Mouse (Mus musculus) cerebellum, postnatal 10 days (tissue): ENCODE measurements at regions not wholly inside any gene's neighbourhood (a gene's known extent, or its start where the extent isn't known, plus 50 kb on each side); places are given as distances from the start of the nearest gene placed in this dataset.

Experiments used
- DNase-seq, 2 experiments: peaks; one replicate each; pipeline ENCODE4 v3.0.0; 2021; ENCODE audit warnings: mixed read lengths in 2 of 2

DNA sequence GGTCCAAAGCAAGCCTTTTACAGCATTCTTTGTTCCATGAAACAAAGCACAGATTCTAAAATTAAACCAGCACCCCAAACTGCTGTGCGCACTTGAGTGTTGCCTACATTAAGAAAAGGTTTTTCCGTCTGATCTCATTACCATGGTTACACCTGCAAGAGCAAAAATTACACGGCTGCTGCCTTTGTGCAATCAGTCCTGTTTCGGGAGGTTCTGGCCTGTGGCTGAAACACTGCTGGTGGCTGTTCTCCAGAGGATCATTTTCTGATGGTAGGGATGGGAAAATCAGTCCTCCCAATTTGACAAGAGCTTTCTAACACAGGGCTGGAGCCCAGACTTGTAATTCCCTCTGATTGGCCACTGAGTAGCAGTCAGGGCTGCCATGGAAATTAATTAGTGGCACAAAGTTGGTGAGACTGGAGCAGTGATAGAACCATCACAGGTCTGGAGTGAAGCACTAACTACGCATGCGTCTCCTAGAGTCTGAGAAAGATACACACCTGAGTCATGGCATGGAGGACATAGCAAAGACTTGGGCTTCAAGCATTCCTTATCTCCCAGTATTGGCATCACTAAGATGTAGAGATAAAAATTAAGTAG, 114.8 kb upstream of the Fam49a start:
- no peak for DNase-seq

DNA sequence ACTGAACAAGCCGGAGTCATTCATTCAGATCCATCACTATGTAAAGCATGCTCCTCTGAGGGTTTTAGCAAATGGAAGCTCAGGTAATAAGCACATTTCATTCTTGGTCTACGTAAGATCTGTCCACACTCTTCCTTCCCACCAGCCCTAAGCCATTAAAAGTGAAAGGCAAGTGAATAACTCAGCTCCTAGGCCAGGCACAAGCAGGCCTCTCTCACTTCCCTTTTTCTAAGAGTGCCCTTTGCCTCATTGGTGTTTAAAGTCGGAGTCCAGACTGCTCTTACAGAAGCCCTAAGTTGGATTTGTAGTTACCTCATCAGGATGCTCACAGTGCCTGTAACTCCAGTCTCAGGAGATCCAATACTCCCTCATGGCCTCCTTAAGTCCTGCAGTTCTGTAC, 114.1 kb upstream of the Fam49a start:
- no peak for DNase-seq

DNA sequence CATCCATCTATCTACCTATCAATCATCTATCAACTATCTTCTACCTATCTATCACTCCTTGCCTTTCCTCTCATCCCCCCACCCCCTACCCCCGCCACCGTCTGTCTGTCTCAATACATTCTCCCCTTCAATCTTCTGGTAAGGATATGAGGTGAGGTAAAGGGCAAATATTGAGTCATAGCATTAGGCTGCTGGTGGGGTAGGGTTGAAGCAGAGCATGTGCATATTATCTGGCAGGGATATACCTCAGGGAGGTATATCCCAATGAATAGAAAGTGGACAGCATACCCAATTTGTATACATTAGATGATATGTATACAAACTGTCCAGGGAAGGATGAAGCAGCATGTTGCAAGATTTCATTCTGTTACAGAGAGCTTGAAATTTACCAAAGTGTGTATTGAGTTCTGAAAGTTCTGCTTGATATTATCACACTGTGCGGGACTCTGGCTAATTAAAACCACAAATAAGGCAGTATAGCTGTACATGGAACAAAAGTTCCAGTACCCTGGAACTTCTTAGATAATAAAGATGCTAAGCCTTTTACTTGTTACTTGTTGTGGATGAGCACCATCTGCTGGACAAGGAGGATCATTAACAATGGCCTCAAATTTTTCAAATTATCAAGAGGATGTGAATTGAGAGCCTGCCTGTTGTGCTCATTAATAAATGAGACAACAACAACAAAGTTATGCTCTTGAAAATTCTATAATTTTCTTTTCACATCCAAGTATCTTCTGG, 113.1 kb upstream of the Fam49a start:
- peak; percentile 56 to 68 for DNase-seq

DNA sequence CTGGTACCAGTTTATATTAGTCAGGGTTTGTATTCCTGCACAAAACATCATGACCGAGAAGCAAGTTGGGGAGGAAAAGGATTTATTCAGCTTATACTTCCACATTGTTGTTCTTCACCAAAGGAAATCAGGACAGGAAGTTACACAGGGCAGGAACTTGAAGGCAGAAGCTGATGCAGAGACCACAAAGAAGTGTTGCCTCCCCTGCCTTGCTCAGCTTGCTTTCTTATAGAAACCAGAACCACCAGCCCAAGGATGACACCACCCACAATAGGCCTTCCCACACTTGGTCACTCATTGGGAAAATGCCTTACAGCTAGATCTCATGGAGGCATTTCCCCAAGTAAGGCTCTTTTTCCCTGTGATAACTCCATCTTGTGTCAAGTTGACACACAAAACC, 97.5 kb upstream of the Fam49a start:
- no peak for DNase-seq

DNA sequence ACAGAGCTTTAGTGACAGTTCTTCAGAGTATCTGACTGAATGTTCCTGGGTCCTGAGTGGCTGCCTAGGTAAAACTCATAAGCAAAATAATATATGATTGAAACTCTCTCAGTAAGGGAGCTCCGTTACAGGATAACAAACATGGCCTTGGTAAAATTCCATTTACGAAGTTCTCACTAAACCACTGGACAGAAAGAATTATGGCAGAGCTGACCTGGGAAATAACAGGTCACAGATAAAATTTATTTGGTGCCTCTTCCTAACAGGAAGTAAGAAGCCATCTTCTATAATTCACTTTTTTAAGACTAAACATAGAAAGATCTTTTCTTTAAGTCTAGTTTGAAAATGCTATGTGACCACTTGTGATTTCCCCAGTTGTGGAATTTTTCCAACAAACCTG, 91.4 kb upstream of the Fam49a start:
- DNase-seq, result no peak

DNA sequence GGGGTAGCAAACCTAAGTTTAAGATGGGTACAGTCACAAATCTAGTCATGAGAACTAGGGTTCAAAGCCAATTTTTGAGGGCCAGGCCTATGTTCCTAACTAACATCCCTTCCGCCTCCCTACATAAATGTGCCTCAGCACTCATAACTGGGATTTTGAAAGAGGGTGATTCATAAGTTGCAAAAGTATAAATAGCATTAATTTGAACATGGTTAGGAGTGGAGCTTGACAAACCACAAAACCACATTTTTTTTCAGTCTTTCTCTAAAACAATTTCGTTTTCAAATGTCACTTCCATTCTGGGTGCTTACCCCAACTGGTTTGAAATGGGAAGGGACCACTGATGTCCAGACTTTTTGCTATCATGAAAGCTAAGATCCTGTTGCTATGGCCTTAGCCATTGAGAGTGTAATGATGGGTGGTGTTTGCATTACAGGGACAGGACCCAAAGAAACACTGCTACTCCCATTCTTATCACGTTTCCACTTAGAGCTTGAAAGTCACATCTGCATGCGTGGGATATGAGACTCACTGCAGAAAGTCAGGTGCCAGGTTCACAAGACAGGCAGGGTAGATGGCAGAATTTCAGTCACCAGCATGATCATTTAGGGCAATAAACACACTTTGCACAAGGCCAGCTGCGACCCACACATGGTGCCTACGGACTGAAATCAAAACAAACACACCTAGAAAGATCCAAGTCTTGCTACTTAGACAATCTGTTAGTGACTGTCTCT, 89.7 kb upstream of the Fam49a start:
- DNase-seq, result no peak

DNA sequence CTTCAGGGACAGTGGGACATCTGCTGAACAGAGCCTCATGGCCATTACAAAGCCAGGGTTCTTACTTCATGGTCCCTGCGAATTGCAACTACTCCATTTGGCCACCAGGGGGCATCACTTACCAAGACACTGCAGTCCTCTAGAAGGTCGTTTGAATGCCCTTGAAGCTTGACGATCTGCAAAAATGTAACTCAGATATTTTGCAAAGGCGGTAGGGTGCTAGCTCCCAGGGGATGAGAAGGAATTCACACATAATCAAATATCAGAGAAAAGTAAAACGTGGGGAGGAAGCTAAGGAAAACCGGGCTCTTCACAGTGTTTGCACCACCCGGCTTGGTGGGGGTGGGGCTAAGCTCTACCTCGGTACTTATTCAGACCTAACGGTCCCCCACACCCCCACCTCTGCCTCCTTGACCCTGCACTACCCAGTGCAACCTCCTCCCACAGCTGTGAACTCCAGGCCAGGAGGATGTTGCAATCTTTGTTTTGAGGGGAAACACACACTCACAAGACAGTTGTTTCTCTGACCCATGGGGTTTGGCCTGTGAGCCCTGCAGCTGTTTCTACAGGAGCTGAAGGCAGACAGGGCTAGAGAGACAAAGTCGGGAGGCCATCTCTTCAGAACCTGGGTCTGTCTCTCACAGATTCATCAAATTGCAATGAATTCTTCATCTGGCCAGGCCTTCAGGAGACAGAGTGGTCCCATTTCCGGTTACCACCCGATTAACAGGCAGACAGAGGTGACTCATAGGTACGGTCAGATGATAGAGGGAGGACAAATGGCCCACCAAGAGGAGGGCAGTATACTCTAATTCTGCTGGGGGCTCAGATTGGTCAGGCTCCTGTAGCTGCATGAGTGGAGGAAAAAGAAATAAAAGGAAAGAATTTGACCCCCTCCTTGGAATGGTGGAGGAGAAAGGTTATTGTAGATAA, 85.3 kb upstream of the Fam49a start:
- DNase-seq, result peak; percentile 87 to 90

DNA sequence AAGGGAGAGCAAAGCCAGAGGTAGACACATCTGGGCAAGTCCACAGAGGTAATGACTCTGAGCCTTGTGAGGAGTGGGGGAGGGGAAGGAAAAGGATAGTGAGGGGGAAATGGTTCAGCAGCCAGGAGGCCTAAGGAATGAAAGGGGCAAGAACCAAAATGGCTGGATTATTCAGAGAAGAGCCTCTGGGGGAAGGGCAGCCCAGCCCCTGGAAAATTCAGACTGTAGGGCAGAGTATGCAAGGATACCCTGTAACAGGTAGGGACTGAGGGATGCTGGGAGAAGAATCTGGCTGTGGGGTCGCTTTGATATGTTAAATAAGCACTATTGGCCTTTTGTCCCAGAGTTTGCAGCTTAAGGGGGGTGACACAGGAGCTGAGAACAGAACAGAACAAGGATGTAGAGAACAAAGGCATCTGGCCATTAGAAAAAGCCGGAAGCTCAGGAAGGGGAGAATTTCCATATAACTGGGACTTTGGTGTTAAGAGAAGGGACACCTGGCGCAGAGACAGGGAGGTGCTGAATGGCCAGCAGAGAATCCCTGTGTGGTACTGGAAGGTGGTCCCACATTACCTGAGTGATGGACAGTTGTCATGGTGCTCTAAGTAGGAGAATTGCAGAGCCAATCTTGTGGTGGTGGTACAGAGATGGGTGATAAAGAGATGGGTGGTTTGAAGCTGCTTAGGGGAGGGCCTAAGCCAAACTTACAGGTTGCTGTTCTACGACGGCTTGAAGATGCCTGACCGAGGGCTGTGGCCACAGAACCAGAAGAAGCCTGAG, 84.5 kb upstream of the Fam49a start:
- no peak for DNase-seq

DNA sequence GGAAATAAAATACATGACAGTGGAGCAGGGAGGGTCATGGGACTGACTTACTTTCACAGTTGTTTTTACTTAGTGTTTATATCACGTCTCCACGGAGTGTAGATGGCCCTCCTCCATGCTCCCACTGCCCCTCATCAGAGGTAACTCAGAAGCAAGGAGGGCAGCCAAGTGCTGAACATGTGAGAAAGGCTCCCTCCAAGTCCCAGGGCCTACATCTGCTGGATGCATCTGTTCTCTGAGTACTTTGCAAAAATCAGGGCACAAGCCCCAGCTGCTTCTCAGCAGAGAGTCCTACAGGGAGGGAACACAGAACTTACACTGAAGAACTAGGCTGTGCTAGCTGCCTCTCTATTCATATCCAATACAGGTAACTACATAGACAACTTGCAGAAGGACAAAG, 83.5 kb upstream of the Fam49a start:
- DNase-seq, result peak; percentile 30 to 36

DNA sequence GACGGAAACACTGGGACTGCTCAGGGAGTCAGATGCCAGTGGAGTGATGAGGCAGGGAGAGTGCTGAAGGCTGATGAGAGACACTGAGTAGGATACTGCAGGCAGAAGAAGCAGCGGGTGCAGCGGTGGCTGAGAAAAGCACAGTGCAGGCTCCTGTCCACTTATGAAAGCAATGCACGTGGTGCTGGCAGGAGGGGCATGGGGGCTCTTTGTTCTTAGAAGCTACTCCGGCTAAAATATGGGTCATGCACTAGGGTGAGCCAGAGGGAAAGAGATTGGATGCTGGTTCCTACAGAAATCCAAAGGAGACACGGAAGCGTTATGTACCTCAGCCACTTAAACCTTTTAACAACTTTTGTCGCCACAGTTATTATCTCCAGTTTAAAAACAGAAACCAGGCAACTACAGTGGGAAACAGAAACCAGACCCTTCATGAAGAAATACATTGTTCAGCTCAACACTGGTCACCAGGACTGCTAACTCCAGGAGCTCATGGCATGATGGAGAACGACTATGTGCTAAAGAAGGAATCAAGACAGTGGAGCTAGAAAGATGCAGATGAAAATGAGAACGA, 82.6 kb upstream of the Fam49a start:
- peak; percentile 30 to 46 for DNase-seq

DNA sequence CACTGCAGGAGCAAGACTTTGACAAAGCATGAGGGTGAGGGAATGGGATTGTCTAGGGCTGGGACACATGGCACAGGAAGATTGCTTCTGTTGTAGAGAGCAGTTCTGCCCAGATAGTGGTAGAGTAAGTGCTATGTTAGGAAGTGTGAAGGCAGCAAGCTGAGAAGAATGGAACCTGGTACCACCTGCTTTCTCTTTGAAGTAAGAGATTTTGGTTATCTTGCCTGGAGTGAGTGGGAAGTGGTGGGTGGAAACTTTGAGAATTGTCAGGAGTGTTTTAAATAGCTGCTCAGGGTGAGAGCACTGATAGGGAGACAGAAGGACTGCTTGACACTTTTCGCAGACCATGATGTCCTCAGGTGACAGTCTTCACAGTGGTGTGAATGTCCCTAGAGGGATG, 81.0 kb upstream of the Fam49a start:
- no peak for DNase-seq

DNA sequence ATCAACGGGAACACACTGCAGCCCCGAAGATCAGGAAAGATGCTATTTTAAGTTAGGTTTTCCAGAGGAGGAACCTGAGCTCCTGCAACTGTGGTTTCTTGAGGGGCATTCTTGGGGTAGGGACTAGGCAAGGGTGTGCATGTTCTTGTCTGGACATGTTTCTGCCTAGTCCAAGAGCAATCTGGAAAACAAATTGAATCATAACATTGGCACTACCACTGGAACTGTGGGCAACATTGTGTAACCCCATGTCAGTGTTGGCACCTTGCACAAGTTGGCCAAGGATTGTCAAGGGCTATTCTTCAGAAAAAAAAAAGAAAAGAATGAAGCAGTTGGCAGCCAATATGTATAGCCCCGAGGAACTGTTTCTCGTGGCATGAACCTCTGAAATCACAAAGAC, 80.3 kb upstream of the Fam49a start:
- no peak for DNase-seq

DNA sequence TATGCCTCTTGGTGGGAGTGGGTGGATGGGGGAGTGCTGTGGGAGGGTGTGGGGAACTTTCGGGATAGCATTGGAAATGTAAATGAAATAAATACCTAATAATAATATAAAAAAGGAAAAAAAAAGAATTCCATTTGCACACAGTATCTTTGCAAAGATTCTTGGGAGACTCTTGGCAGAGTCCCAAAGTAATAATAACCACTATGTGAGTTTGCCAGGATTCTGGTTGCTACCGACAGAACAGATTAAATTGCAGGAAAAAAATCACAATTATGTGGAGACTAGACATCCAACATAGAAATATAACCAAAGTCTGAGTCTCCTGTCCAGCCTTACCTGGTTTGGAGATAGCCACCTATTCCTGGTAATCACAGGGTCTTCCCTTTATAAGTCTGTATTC, 75.6 kb upstream of the Fam49a start:
- DNase-seq, result no peak

DNA sequence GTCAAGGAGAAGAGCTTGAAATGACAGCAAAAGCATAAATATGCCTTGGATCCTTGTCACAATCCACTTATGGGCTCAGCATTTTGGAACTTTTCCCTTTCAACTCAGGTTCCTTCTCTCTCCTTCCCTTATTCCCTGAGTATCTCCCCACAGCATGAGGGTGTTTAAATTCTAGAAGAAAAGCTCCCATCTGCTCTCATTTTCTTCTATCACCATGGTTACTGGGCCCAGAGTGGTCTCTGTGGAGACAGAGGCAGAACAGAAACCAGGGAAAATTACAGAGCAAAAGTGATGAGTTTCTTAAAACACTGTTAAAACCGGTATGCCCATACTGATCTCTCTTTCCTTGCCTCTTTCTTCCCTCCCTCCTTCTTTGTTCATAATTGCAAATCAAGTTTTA, 66.9 kb upstream of the Fam49a start:
- no peak for DNase-seq

DNA sequence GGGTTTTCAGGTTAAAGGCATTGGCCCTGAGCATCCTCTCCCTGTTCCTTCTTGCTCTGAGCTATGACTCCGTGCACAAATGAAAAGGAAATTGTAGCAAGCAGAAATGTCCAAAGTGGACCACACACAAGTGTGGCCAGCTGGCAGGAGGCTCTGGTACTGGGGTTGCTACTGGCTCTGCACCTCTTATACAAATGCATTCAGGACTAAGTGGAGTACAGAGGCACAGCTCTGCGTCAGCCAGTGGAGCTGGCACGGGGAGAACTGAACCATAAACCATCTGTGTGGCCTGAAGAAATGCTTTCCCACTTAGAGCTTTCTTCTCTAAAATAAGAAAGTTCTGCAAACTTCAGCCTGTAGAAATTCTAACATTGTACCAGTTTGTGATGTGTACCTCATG, 65.3 kb upstream of the Fam49a start:
- DNase-seq, result no peak

DNA sequence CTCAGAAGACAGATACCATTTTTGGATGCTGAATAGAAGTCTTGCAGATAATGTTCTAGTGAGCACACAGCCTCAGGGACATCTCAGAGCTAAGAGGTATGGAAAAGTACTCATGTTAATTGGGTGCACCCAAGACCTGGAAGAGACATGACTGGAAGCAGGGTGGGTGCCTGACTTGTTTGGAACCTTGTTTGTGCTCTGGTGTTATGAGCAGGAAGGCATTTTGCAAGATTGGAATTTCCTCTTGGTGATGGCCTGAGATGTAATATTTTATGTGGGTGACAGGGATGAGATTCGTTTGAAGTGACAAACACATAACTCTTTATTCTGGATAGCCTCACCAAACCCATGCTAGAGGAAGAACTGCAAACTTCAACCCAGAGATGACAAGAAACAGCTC, 53.7 kb upstream of the Fam49a start:
- no peak for DNase-seq
